Mouse (Mus musculus): Measurements from ENCODE around the gene Rab3b. TPM values are rescaled to one million over a fixed set of nuclear protein-coding genes. Genes with fewer than 3 reads are reported as not detected.

Rab3b gene
- polyA plus RNA-seq, 1 experiment from 2014 or later = 2.1 TPM

Other genes starting within 250 kb of the Rab3b start
- gene 3110021N24Rik, start 159.4 kb upstream of the Rab3b start, polyA plus RNA-seq (2015; fragmentation: Nextera tagmentation; extraction: Ambion mirVana) = 0.15 TPM in 1 of 2 replicates, not detected in the other
- gene Zfyve9, start 98.3 kb upstream of the Rab3b start, polyA plus RNA-seq (2015; fragmentation: Nextera tagmentation; extraction: Ambion mirVana) = 0.45 and 0.56 TPM in 2 replicates
- gene Btf3l4, start 45.4 kb upstream of the Rab3b start, polyA plus RNA-seq (2015; fragmentation: Nextera tagmentation; extraction: Ambion mirVana) = 35.2 and 39.4 TPM in 2 replicates
- gene Txndc12, start 44.5 kb upstream of the Rab3b start, polyA plus RNA-seq (2015; fragmentation: Nextera tagmentation; extraction: Ambion mirVana) = 22.4 and 27.0 TPM in 2 replicates
- 36.6 and 41.1 TPM in 2 replicates for gene Kti12, start 31.3 kb upstream of the Rab3b start, polyA plus RNA-seq (2015; fragmentation: Nextera tagmentation; extraction: Ambion mirVana)
- 0.24 and 0.29 TPM in 2 replicates for gene A730015C16Rik, start 30.4 kb upstream of the Rab3b start, polyA plus RNA-seq (2015; fragmentation: Nextera tagmentation; extraction: Ambion mirVana)
- 33.7 and 33.8 TPM in 2 replicates for gene Nrd1, start 121.6 kb downstream of the Rab3b start, polyA plus RNA-seq (2015; fragmentation: Nextera tagmentation; extraction: Ambion mirVana)

All from liver, embryonic 15.5 days (tissue).